Mouse (Mus musculus) megakaryocyte, embryonic 14.5 days (primary cell): Measurements from ENCODE around the gene Ddx10.

Source experiments
- FLI1 ChIP-seq: IDR thresholded peaks from 2 replicates; pipeline ENCODE4 v1.6.1; 2012; ENCODE audit warnings: low read length, inconsistent platforms, mixed read lengths
- GATA1 ChIP-seq: IDR thresholded peaks from 3 replicates; pipeline ENCODE4 v1.6.1; 2012; ENCODE audit warnings: mixed read lengths, low read length, inconsistent platforms, borderline replicate concordance

- TF ChIP-seq FLI1 (no peak), GATA1 (no peak)
These were observed 10.3 kb upstream of the Ddx10 start for GRCm38 (mm10) chr9:53258199-53258598.
